Mouse (Mus musculus): ENCODE measurements around the gene Osm. TPM values are rescaled to one million over a fixed set of nuclear protein-coding genes. Genes with fewer than 3 reads are reported as not detected.

The Osm gene
- polyA plus RNA-seq, 1 experiment from 2014 or later, result 0.55 TPM

Other genes starting within 250 kb of the Osm start
- gene Sec14l4, start 205.0 kb upstream of the Osm start, polyA plus RNA-seq (2016; fragmentation: Nextera tagmentation; extraction: Ambion mirVana), result 0.62 and 0.71 TPM in 2 replicates
- gene Sec14l3, start 171.6 kb upstream of the Osm start, polyA plus RNA-seq (2016; fragmentation: Nextera tagmentation; extraction: Ambion mirVana), result not detected in 2 replicates
- gene Mtfp1, start 141.0 kb upstream of the Osm start, polyA plus RNA-seq (2016; fragmentation: Nextera tagmentation; extraction: Ambion mirVana), result 32.2 and 35.9 TPM in 2 replicates
- gene Sec14l2, start 113.0 kb upstream of the Osm start, polyA plus RNA-seq (2016; fragmentation: Nextera tagmentation; extraction: Ambion mirVana), result 5.4 and 5.9 TPM in 2 replicates
- 9.7 and 10.6 TPM in 2 replicates for gene Rnf215, start 101.2 kb upstream of the Osm start, polyA plus RNA-seq (2016; fragmentation: Nextera tagmentation; extraction: Ambion mirVana)
- 1.4 and 1.5 TPM in 2 replicates for gene Ccdc157, start 76.1 kb upstream of the Osm start, polyA plus RNA-seq (2016; fragmentation: Nextera tagmentation; extraction: Ambion mirVana)
- gene Sf3a1, start 76.1 kb upstream of the Osm start, polyA plus RNA-seq (2016; fragmentation: Nextera tagmentation; extraction: Ambion mirVana), result 41.7 and 42.1 TPM in 2 replicates
- gene Tbc1d10a, start 49.6 kb upstream of the Osm start, polyA plus RNA-seq (2016; fragmentation: Nextera tagmentation; extraction: Ambion mirVana), result 9.8 and 10.7 TPM in 2 replicates
- gene Castor1, start 18.2 kb upstream of the Osm start, polyA plus RNA-seq (2016; fragmentation: Nextera tagmentation; extraction: Ambion mirVana), result 2.1 and 2.3 TPM in 2 replicates
- not detected in 2 replicates for gene Lif, start 21.1 kb downstream of the Osm start, polyA plus RNA-seq (2016; fragmentation: Nextera tagmentation; extraction: Ambion mirVana)
- 0.67 and 0.77 TPM in 2 replicates for gene Hormad2, start 204.7 kb downstream of the Osm start, polyA plus RNA-seq (2016; fragmentation: Nextera tagmentation; extraction: Ambion mirVana)

Measured in liver, embryonic 12.5 days (tissue).